Mouse (Mus musculus): ENCODE data around the gene Prss38. TPM values are rescaled to one million over a fixed set of nuclear protein-coding genes. Genes with fewer than 3 reads are reported as not detected.

The Prss38 gene
- polyA plus RNA-seq, 1 experiment from 2014 or later: not detected

DNA sequence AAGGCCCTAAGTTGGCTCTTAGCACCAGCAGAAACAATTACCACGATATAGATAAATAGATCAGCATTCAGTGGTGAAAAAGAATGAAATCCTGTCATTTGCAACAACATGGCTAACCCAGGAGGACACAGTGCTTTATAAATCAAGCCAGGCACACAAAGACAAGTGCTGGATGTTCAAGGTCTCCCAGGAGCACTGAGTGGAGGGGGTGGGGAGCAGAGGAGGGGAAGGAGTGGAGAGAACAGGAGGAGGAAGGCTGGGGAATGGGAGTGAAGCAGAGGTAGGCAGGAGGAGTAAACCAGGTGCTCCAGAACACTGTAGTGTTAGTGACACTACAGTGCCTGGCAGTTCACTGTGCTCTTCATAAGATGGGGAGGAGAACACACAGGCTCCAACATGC, 30.3 kb upstream of the Prss38 start:
- WGBS: 83% methylated on average over 1 of the region's 1 CpGs
- H3K9me3 ChIP-seq (ENCODE audit: control insufficient read depth, low read length): no peaks in the 10 kb centered on the region
- DNase-seq (ENCODE audit: low spot score): no peak
- no peaks in the 10 kb centered on the region for H3K27me3 ChIP-seq (replicated peaks; ENCODE audit: control insufficient read depth, insufficient read depth, low read length)
- H3K4me1 ChIP-seq (ENCODE audit: control insufficient read depth, insufficient read depth, low read length): peaks cover 12% of the 10 kb centered on the region
- H3K4me2 ChIP-seq (ENCODE audit: low read depth, low read length): no peak overlapping the region
- no peak overlapping the region for H3K9ac ChIP-seq (ENCODE audit: low read depth, low read length)
- ATAC-seq (ENCODE audit: low read depth): no peak
- peaks cover 46% of the 10 kb centered on the region for H3K36me3 ChIP-seq (ENCODE audit: control insufficient read depth, insufficient read depth, low read length)
- H3K27ac ChIP-seq (replicated peaks; ENCODE audit: low read depth, low read length): no peak overlapping the region
- no peak overlapping the region for H3K4me3 ChIP-seq (ENCODE audit: low read depth, low read length)

DNA sequence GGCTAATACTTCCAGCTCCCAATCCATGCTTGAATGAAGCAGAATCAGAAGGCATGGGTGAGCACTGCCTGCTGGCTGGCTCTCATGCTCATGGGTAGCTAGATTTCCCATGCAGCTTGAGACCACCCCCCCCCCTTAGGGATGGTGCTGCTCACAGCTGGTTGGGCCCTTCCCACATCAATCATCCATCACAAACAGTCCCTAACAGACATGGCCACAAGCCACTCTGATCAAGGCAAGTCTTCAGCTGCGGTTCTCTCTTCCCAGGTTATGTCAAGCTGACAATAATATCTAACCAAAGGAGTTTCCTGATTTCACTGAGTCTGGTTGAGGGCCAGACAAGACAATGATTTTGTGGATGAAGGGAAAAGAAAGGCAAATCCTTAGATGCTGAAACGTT, 25.4 kb upstream of the Prss38 start:
- Histone ChIP-seq H3K4me2 (ENCODE audit: low read depth, low read length) (no peak overlapping the region), H3K4me1 (ENCODE audit: control insufficient read depth, insufficient read depth, low read length) (peaks cover 35% of the 10 kb centered on the region), H3K9me3 (ENCODE audit: control insufficient read depth, low read length) (no peaks in the 10 kb centered on the region), H3K36me3 (ENCODE audit: control insufficient read depth, insufficient read depth, low read length) (peaks cover 14% of the 10 kb centered on the region; the same call in 1 of the 2 replicates), H3K4me3 (ENCODE audit: low read depth, low read length) (no peak overlapping the region), H3K9ac (ENCODE audit: low read depth, low read length) (no peak overlapping the region), H3K27ac (replicated peaks; ENCODE audit: low read depth, low read length) (peak overlapping the region; percentile 90), H3K27me3 (replicated peaks; ENCODE audit: control insufficient read depth, insufficient read depth, low read length) (no peaks in the 10 kb centered on the region)
- WGBS: 79% methylated on average over 2 of the region's 2 CpGs
- DNase-seq (ENCODE audit: low spot score) (no peak), ATAC-seq (ENCODE audit: low read depth) (no peak)

- peak; percentile 51 for ATAC-seq (ENCODE audit: low read depth)
- peak; percentile 85 for DNase-seq (ENCODE audit: low spot score)
- 0 out of 2 replicates have a peak, but pooled peaks cover 6% of the 10 kb centered on the region for H3K36me3 ChIP-seq (ENCODE audit: control insufficient read depth, insufficient read depth, low read length)
- H3K27me3 ChIP-seq (replicated peaks; ENCODE audit: control insufficient read depth, insufficient read depth, low read length): no peaks in the 10 kb centered on the region
- H3K4me1 ChIP-seq (ENCODE audit: control insufficient read depth, insufficient read depth, low read length): peaks cover 35% of the 10 kb centered on the region
- no peak overlapping the region for H3K9ac ChIP-seq (ENCODE audit: low read depth, low read length)
- peak overlapping the region; percentile 90 for H3K27ac ChIP-seq (replicated peaks; ENCODE audit: low read depth, low read length)
- H3K4me3 ChIP-seq (ENCODE audit: low read depth, low read length): no peak overlapping the region
- no peak overlapping the region for H3K4me2 ChIP-seq (ENCODE audit: low read depth, low read length)
- 37% methylated on average over 8 of the region's 8 CpGs for WGBS
- no peaks in the 10 kb centered on the region for H3K9me3 ChIP-seq (ENCODE audit: control insufficient read depth, low read length)
Measured at GRCm38 (mm10) chr11:59399830-59400229, 24.4 kb upstream of the Prss38 start.

- DNase-seq (ENCODE audit: low spot score): peak; percentile 88
- WGBS: 43% methylated on average over 22 of the region's 22 CpGs
- peak; percentile 69 for ATAC-seq (ENCODE audit: low read depth)
Measured at GRCm38 (mm10) chr11:59397536-59398371, 22.3 kb upstream of the Prss38 start.

GRCm38 (mm10) chr11:59394451-59394850, 19.0 kb upstream of the Prss38 start:
- WGBS: 58% methylated on average over 5 of the region's 5 CpGs
- no peak overlapping the region for H3K4me3 ChIP-seq (ENCODE audit: low read depth, low read length)
- peak overlapping the region; percentile 89 for H3K27ac ChIP-seq (replicated peaks; ENCODE audit: low read depth, low read length)
- H3K36me3 ChIP-seq (ENCODE audit: control insufficient read depth, insufficient read depth, low read length): no peaks in the 10 kb centered on the region
- H3K27me3 ChIP-seq (replicated peaks; ENCODE audit: control insufficient read depth, insufficient read depth, low read length): no peaks in the 10 kb centered on the region
- no peak overlapping the region for H3K9ac ChIP-seq (ENCODE audit: low read depth, low read length)
- no peaks in the 10 kb centered on the region for H3K9me3 ChIP-seq (ENCODE audit: control insufficient read depth, low read length)
- DNase-seq (ENCODE audit: low spot score) (peak; percentile 66), ATAC-seq (ENCODE audit: low read depth) (no peak)
- 0 out of 2 replicates have a peak overlapping the region, but pooled peaks have one; percentile 29 for H3K4me2 ChIP-seq (ENCODE audit: low read depth, low read length)
- peaks cover 38% of the 10 kb centered on the region for H3K4me1 ChIP-seq (ENCODE audit: control insufficient read depth, insufficient read depth, low read length)

More at GRCm38 (mm10) chr11:59397536-59398371, 22.3 kb upstream of the Prss38 start:
- Histone ChIP-seq H3K27ac (replicated peaks; ENCODE audit: low read depth, low read length) (peak overlapping the region; percentile 90), H3K9me3 (ENCODE audit: control insufficient read depth, low read length) (no peaks in the 10 kb centered on the region), H3K4me1 (ENCODE audit: control insufficient read depth, insufficient read depth, low read length) (peaks cover 49% of the 10 kb centered on the region), H3K9ac (ENCODE audit: low read depth, low read length) (peak overlapping the region; percentile 34; the same call in 1 of the 2 replicates), H3K27me3 (replicated peaks; ENCODE audit: control insufficient read depth, insufficient read depth, low read length) (no peaks in the 10 kb centered on the region), H3K4me2 (ENCODE audit: low read depth, low read length) (peak overlapping the region; percentile 25), H3K4me3 (ENCODE audit: low read depth, low read length) (no peak overlapping the region), H3K36me3 (ENCODE audit: control insufficient read depth, insufficient read depth, low read length) (0 out of 2 replicates have a peak, but pooled peaks cover 6% of the 10 kb centered on the region)

- Histone ChIP-seq H3K27me3 (replicated peaks; ENCODE audit: control insufficient read depth, insufficient read depth, low read length) (no peaks in the 10 kb centered on the region), H3K27ac (replicated peaks; ENCODE audit: low read depth, low read length) (peak overlapping the region; percentile 89), H3K4me3 (ENCODE audit: low read depth, low read length) (no peak overlapping the region), H3K4me1 (ENCODE audit: control insufficient read depth, insufficient read depth, low read length) (peaks cover 30% of the 10 kb centered on the region), H3K9me3 (ENCODE audit: control insufficient read depth, low read length) (no peaks in the 10 kb centered on the region), H3K36me3 (ENCODE audit: control insufficient read depth, insufficient read depth, low read length) (no peaks in the 10 kb centered on the region), H3K4me2 (ENCODE audit: low read depth, low read length) (peak overlapping the region; percentile 29; the same call in 1 of the 2 replicates), H3K9ac (ENCODE audit: low read depth, low read length) (no peak overlapping the region)
- ATAC-seq (ENCODE audit: low read depth): peak; percentile 90
- 14% methylated on average over 9 of the region's 9 CpGs for WGBS
- peak; percentile 97 for DNase-seq (ENCODE audit: low spot score)
Measured at GRCm38 (mm10) chr11:59393591-59393990, 18.1 kb upstream of the Prss38 start.

DNA sequence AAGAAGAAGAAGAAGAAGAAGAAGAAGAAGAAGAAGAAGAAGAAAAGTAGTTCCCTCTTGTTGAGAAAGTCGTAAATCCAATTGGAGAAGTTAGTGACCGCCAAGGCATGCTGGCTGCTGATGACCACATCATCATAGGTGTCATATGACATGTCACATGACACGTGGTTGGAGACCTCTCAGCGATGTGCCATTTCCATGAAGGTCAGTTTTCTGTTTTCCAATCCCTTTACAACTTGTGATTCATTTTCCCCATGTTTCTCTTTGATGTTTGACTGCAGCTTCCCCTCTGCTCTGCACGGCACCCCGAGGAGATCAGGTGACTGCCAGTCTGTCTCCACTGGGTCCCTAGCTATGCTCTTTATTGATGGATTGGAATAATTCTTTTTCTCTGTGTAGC, 16.8 kb upstream of the Prss38 start:
- DNase-seq (ENCODE audit: low spot score) (no peak), ATAC-seq (ENCODE audit: low read depth) (no peak)
- Histone ChIP-seq H3K27me3 (replicated peaks; ENCODE audit: control insufficient read depth, insufficient read depth, low read length) (no peaks in the 10 kb centered on the region), H3K4me3 (ENCODE audit: low read depth, low read length) (no peak overlapping the region), H3K27ac (replicated peaks; ENCODE audit: low read depth, low read length) (no peak overlapping the region), H3K9me3 (ENCODE audit: control insufficient read depth, low read length) (no peaks in the 10 kb centered on the region), H3K4me1 (ENCODE audit: control insufficient read depth, insufficient read depth, low read length) (peaks cover 24% of the 10 kb centered on the region), H3K4me2 (ENCODE audit: low read depth, low read length) (no peak overlapping the region), H3K36me3 (ENCODE audit: control insufficient read depth, insufficient read depth, low read length) (no peaks in the 10 kb centered on the region), H3K9ac (ENCODE audit: low read depth, low read length) (no peak overlapping the region)
- 53% methylated on average over 6 of the region's 6 CpGs for WGBS

GRCm38 (mm10) chr11:59390470-59390869, 15.0 kb upstream of the Prss38 start:
- Histone ChIP-seq H3K27ac (replicated peaks; ENCODE audit: low read depth, low read length) (no peak overlapping the region), H3K4me1 (ENCODE audit: control insufficient read depth, insufficient read depth, low read length) (peaks cover 28% of the 10 kb centered on the region), H3K9ac (ENCODE audit: low read depth, low read length) (no peak overlapping the region), H3K4me2 (ENCODE audit: low read depth, low read length) (no peak overlapping the region), H3K36me3 (ENCODE audit: control insufficient read depth, insufficient read depth, low read length) (no peaks in the 10 kb centered on the region), H3K4me3 (ENCODE audit: low read depth, low read length) (no peak overlapping the region), H3K9me3 (ENCODE audit: control insufficient read depth, low read length) (no peaks in the 10 kb centered on the region), H3K27me3 (replicated peaks; ENCODE audit: control insufficient read depth, insufficient read depth, low read length) (no peaks in the 10 kb centered on the region)
- 65% methylated on average over 9 of the region's 9 CpGs for whole genome bisulfite sequencing
- DNase-seq (ENCODE audit: low spot score) (no peak), ATAC-seq (ENCODE audit: low read depth) (no peak)

Data from embryonic facial prominence, embryonic 14.5 days (tissue).